Mouse (Mus musculus): ENCODE results near the gene Rab37. TPM values are rescaled to one million over a fixed set of nuclear protein-coding genes. Genes with fewer than 3 reads are reported as not detected.
A peak's percentile ranks its signal among the peaks of the same experiment; 100 is the strongest.

The Rab37 gene
- polyA plus RNA-seq, 1 experiment from 2014 or later, result 0.90 TPM

- peaks cover 48% of the 10 kb centered on the region for H3K4me1 ChIP-seq
- peak; percentile 79 for DNase-seq (ENCODE audit: extremely low spot score, low spot score)
- 2% methylated on average over 35 of the region's 35 CpGs for WGBS
- H3K4me3 ChIP-seq, result peak overlapping the region; percentile 39
- H3K27me3 ChIP-seq (ENCODE audit: poor library complexity, severe bottlenecking), result peaks cover 73% of the 10 kb centered on the region
- no peaks in the 10 kb centered on the region for H3K36me3 ChIP-seq (replicated peaks)
- peak overlapping the region; percentile 6; the same call in 1 of the 2 replicates for H3K27ac ChIP-seq
- H3K9me3 ChIP-seq, result no peaks in the 10 kb centered on the region; the same call in 1 of the 2 replicates
These were observed 62.6 kb downstream of the Rab37 start for GRCm38 (mm10) chr11:115153699-115154292.

- no peak for DNase-seq (ENCODE audit: extremely low spot score, low spot score)
- no peaks in the 10 kb centered on the region for H3K36me3 ChIP-seq (replicated peaks)
- peaks cover 80% of the 10 kb centered on the region for H3K27me3 ChIP-seq (ENCODE audit: poor library complexity, severe bottlenecking)
- peaks cover 53% of the 10 kb centered on the region for H3K4me1 ChIP-seq
- WGBS, result 19% methylated on average over 5 of the region's 5 CpGs
- H3K4me3 ChIP-seq, result no peak overlapping the region
- H3K9me3 ChIP-seq, result no peaks in the 10 kb centered on the region
- H3K27ac ChIP-seq, result no peak overlapping the region
These were observed 63.9 kb downstream of the Rab37 start for GRCm38 (mm10) chr11:115155053-115155634.

- Histone ChIP-seq H3K36me3 (replicated peaks) (no peaks in the 10 kb centered on the region), H3K4me1 (peaks cover 65% of the 10 kb centered on the region), H3K4me3 (no peak overlapping the region), H3K27me3 (ENCODE audit: poor library complexity, severe bottlenecking) (peaks cover 85% of the 10 kb centered on the region), H3K9me3 (no peaks in the 10 kb centered on the region), H3K27ac (peak overlapping the region; percentile 65)
- WGBS, result 42% methylated on average over 12 of the region's 12 CpGs
- DNase-seq (ENCODE audit: extremely low spot score, low spot score), result no peak
These were observed 66.9 kb downstream of the Rab37 start for GRCm38 (mm10) chr11:115157933-115158719.

GRCm38 (mm10) chr11:115160016-115160797 lies 69.0 kb downstream of the Rab37 start:
- Histone ChIP-seq H3K4me3 (no peak overlapping the region), H3K36me3 (replicated peaks) (no peaks in the 10 kb centered on the region), H3K4me1 (peaks cover 65% of the 10 kb centered on the region), H3K27ac (no peak overlapping the region), H3K27me3 (ENCODE audit: poor library complexity, severe bottlenecking) (peaks cover 77% of the 10 kb centered on the region), H3K9me3 (no peaks in the 10 kb centered on the region)
- peak; percentile 51 for DNase-seq (ENCODE audit: extremely low spot score, low spot score)
- 50% methylated on average over 11 of the region's 11 CpGs for WGBS

- Histone ChIP-seq H3K4me1 (peaks cover 71% of the 10 kb centered on the region), H3K27me3 (ENCODE audit: poor library complexity, severe bottlenecking) (peaks cover 77% of the 10 kb centered on the region)
- DNase-seq (ENCODE audit: extremely low spot score, low spot score), result peak; percentile 73
These were observed 69.8 kb downstream of the Rab37 start for GRCm38 (mm10) chr11:115160883-115161577.

GRCm38 (mm10) chr11:115161578-115162204 lies 70.5 kb downstream of the Rab37 start:
- H3K36me3 ChIP-seq (replicated peaks), result no peaks in the 10 kb centered on the region
- peaks cover 75% of the 10 kb centered on the region for H3K27me3 ChIP-seq (ENCODE audit: poor library complexity, severe bottlenecking)
- H3K4me1 ChIP-seq, result peaks cover 73% of the 10 kb centered on the region
- no peak overlapping the region for H3K27ac ChIP-seq
- no peak overlapping the region for H3K4me3 ChIP-seq
- DNase-seq (ENCODE audit: extremely low spot score, low spot score), result no peak
- no peaks in the 10 kb centered on the region for H3K9me3 ChIP-seq
- WGBS, result 66% methylated on average over 9 of the region's 9 CpGs

More at GRCm38 (mm10) chr11:115160883-115161577, 69.8 kb downstream of the Rab37 start:
- H3K36me3 ChIP-seq (replicated peaks), result no peaks in the 10 kb centered on the region
- H3K27ac ChIP-seq, result no peak overlapping the region
- no peak overlapping the region for H3K4me3 ChIP-seq
- no peaks in the 10 kb centered on the region for H3K9me3 ChIP-seq
- 32% methylated on average over 10 of the region's 10 CpGs for WGBS

GRCm38 (mm10) chr11:115162205-115162601 lies 71.0 kb downstream of the Rab37 start:
- peaks cover 73% of the 10 kb centered on the region for H3K27me3 ChIP-seq (ENCODE audit: poor library complexity, severe bottlenecking)
- H3K4me1 ChIP-seq, result peaks cover 73% of the 10 kb centered on the region
- no peaks in the 10 kb centered on the region for H3K9me3 ChIP-seq
- H3K4me3 ChIP-seq, result peak overlapping the region; percentile 82
- no peaks in the 10 kb centered on the region for H3K36me3 ChIP-seq (replicated peaks)
- WGBS, result 15% methylated on average over 9 of the region's 9 CpGs
- no peak for DNase-seq (ENCODE audit: extremely low spot score, low spot score)
- peak overlapping the region; percentile 85 for H3K27ac ChIP-seq

GRCm38 (mm10) chr11:115162832-115163480 lies 71.7 kb downstream of the Rab37 start, which contains the start of gene Slc9a3r1:
Gene Slc9a3r1 (plus strand): TSS chr11:115163341.
- Histone ChIP-seq H3K27me3 (ENCODE audit: poor library complexity, severe bottlenecking) (peaks cover 66% of the 10 kb centered on the region), H3K27ac (peak within 1 kb of the TSS; percentile 87), H3K4me1 (peaks cover 68% of the 10 kb centered on the region), H3K36me3 (replicated peaks) (no peaks in the 10 kb centered on the region), H3K4me3 (peak within 1 kb of the TSS; percentile 82), H3K9me3 (no peaks in the 10 kb centered on the region)
- DNase-seq (ENCODE audit: extremely low spot score, low spot score), result peak; percentile 98
- WGBS, result under 1% methylated on average over 47 of the region's 47 CpGs

- WGBS, result under 1% methylated on average over 47 of the region's 47 CpGs
- H3K27ac ChIP-seq, result peak overlapping the region; percentile 87
- no peak for DNase-seq (ENCODE audit: extremely low spot score, low spot score)
- peak overlapping the region; percentile 82 for H3K4me3 ChIP-seq
- peaks cover 62% of the 10 kb centered on the region for H3K27me3 ChIP-seq (ENCODE audit: poor library complexity, severe bottlenecking)
- H3K4me1 ChIP-seq, result peaks cover 62% of the 10 kb centered on the region
- H3K9me3 ChIP-seq, result no peaks in the 10 kb centered on the region
- no peaks in the 10 kb centered on the region for H3K36me3 ChIP-seq (replicated peaks)
These were observed 72.4 kb downstream of the Rab37 start for GRCm38 (mm10) chr11:115163568-115164150.

GRCm38 (mm10) chr11:115164341-115164975 lies 73.2 kb downstream of the Rab37 start:
- DNase-seq (ENCODE audit: extremely low spot score, low spot score), result no peak
- Histone ChIP-seq H3K4me1 (peaks cover 62% of the 10 kb centered on the region), H3K4me3 (peak overlapping the region; percentile 82), H3K27me3 (ENCODE audit: poor library complexity, severe bottlenecking) (peaks cover 62% of the 10 kb centered on the region), H3K27ac (peak overlapping the region; percentile 87), H3K36me3 (replicated peaks) (no peaks in the 10 kb centered on the region), H3K9me3 (no peaks in the 10 kb centered on the region)
- under 1% methylated on average over 14 of the region's 14 CpGs for WGBS

Data from forebrain, embryonic 10.5 days (tissue).